13 mouse cellular contexts compared by ENCODE assay signal in genomic region chr14:103840436-103840835, GRCm38 (mm10). TPM values are rescaled to one million over a fixed set of nuclear protein-coding genes. Genes with fewer than 3 reads are reported as not detected.
DNase-seq lines count a peak whose midpoint lies in the region; ATAC-seq and TF ChIP-seq lines count a peak whose summit lies in the region.
"Had no signal": no experiment of that assay in that cellular context is flagged by ENCODE, and none has a peak within 500 bp of the region (broad histone marks: within the 10 kb centered on the region; RNA-seq: fewer than 3 reads in every experiment).

No protein-coding gene starts in this region.

- peak overlapping the region; percentile 30 to 55; a peak in 2 of 4 replicates for H3K27ac ChIP-seq in heart, embryonic 14.5 days (replicated peaks in 1 of 2; ENCODE audit: control insufficient read depth in 1 of 2, insufficient read depth in 1 of 2, low read depth in 2 of 2, low read length in 2 of 2)
- peak overlapping the region; percentile 44 for H3K27ac ChIP-seq in bone marrow macrophage, adult 2 months (ENCODE audit: insufficient read depth, low read depth, low read length)
- H3K27ac ChIP-seq in hindbrain, embryonic 13.5 days: no peak overlapping the region
- H3K27ac ChIP-seq in midbrain, embryonic 15.5 days: no peak overlapping the region
- H3K27ac ChIP-seq: embryonic facial prominence, embryonic 12.5 days had no signal

- no peak for TF ChIP-seq CTCF in bone marrow macrophage, adult 2 months (IDR thresholded peaks at IDR 0.05; ENCODE audit: low read depth, low read length)

- no peak for TF ChIP-seq POLR2A in bone marrow macrophage, adult 2 months (IDR thresholded peaks at IDR 0.05; ENCODE audit: borderline replicate concordance, low read depth, low read length)

- H3K36me3 ChIP-seq in heart, embryonic 14.5 days (ENCODE audit: control insufficient read depth, insufficient read depth, low read length): no peaks in the 10 kb centered on the region
- H3K36me3 ChIP-seq in hindbrain, embryonic 13.5 days: no peaks in the 10 kb centered on the region
- no peaks in the 10 kb centered on the region for H3K36me3 ChIP-seq in midbrain, embryonic 15.5 days (replicated peaks)
- H3K36me3 ChIP-seq: embryonic facial prominence, embryonic 12.5 days had no signal

- no peak for DNase-seq in heart, postnatal 4 days
- DNase-seq in right cerebral cortex, adult 2 months (ENCODE audit: low spot score in 2 of 2): no peak
- DNase-seq in thymus, postnatal 0 days (ENCODE audit: low spot score): no peak
- DNase-seq in embryo, embryonic 10 days (ENCODE audit: low spot score): no peak
- DNase-seq: kidney, postnatal 36 days; left cerebral cortex, postnatal 4 days; right cerebral cortex, postnatal 14 days; thymus, postnatal 14 days had no signal

- H3K27me3 ChIP-seq in heart, embryonic 14.5 days (ENCODE audit: control insufficient read depth, insufficient read depth, low read length): no peaks in the 10 kb centered on the region
- no peaks in the 10 kb centered on the region for H3K27me3 ChIP-seq in hindbrain, embryonic 13.5 days
- H3K27me3 ChIP-seq in midbrain, embryonic 15.5 days (replicated peaks): no peaks in the 10 kb centered on the region

- no peak for ATAC-seq in heart, embryonic 14.5 days (ENCODE audit: insufficient number of reproducible peaks, insufficient read depth, low FRiP score, low read depth)
- no peak for ATAC-seq in hindbrain, embryonic 13.5 days (ENCODE audit: low FRiP score)
- no peak for ATAC-seq in midbrain, embryonic 15.5 days (replicated peaks)

- H3K9me3 ChIP-seq in heart, embryonic 14.5 days (ENCODE audit: control insufficient read depth, low read length): no peaks in the 10 kb centered on the region
- H3K9me3 ChIP-seq in hindbrain, embryonic 13.5 days: no peaks in the 10 kb centered on the region
- no peaks in the 10 kb centered on the region for H3K9me3 ChIP-seq in midbrain, embryonic 15.5 days
- H3K9me3 ChIP-seq: embryonic facial prominence, embryonic 12.5 days had no signal

- H3K9ac ChIP-seq in heart, embryonic 14.5 days (ENCODE audit: low read length): peak overlapping the region; percentile 57
- H3K9ac ChIP-seq in hindbrain, embryonic 13.5 days: no peak overlapping the region
- no peak overlapping the region for H3K9ac ChIP-seq in midbrain, embryonic 15.5 days
- H3K9ac ChIP-seq: embryonic facial prominence, embryonic 12.5 days had no signal

- H3K4me2 ChIP-seq in heart, embryonic 14.5 days (ENCODE audit: low read length): peak overlapping the region; percentile 85
- H3K4me2 ChIP-seq in hindbrain, embryonic 13.5 days: peak overlapping the region; percentile 98
- H3K4me2 ChIP-seq in midbrain, embryonic 15.5 days: peak overlapping the region; percentile 99; the same call in 1 of the 2 replicates
- H3K4me2 ChIP-seq: embryonic facial prominence, embryonic 12.5 days had no signal

- H3K4me3 ChIP-seq in heart, embryonic 14.5 days (ENCODE audit: control insufficient read depth in 1 of 2, insufficient read depth in 1 of 2, low read depth in 1 of 2, low read length in 2 of 2): peak overlapping the region in 1 of 2 experiments; percentile 53; a peak in 2 of 4 replicates
- H3K4me3 ChIP-seq in bone marrow macrophage, adult 2 months (ENCODE audit: insufficient read depth, low read length): no peak overlapping the region
- H3K4me3 ChIP-seq in hindbrain, embryonic 13.5 days: peak overlapping the region; percentile 59
- no peak overlapping the region for H3K4me3 ChIP-seq in midbrain, embryonic 15.5 days
- H3K4me3 ChIP-seq: embryonic facial prominence, embryonic 12.5 days had no signal

- 70% methylated on average over 2 of the region's 2 CpGs for WGBS in heart, embryonic 14.5 days
- WGBS in hindbrain, embryonic 13.5 days: 63% methylated on average over 2 of the region's 2 CpGs
- 87% methylated on average over 2 of the region's 2 CpGs for WGBS in midbrain, embryonic 15.5 days

- peaks cover 0 to 6% of the 10 kb centered on the region in 2 experiments; a peak in 2 of 4 replicates for H3K4me1 ChIP-seq in heart, embryonic 14.5 days (ENCODE audit: control insufficient read depth in 2 of 2, insufficient read depth in 2 of 2, low read length in 2 of 2)
- H3K4me1 ChIP-seq in bone marrow macrophage, adult 2 months (ENCODE audit: control insufficient read depth, insufficient read depth, low read length): peaks cover 19% of the 10 kb centered on the region
- H3K4me1 ChIP-seq in hindbrain, embryonic 13.5 days (replicated peaks): peaks cover 19% of the 10 kb centered on the region
- peaks cover 19% of the 10 kb centered on the region for H3K4me1 ChIP-seq in midbrain, embryonic 15.5 days

RNA-seq across cellular contexts. Expression of gene Ednrb, which starts 3.8 kb away (rescaled TPM):
- 107 and 114 TPM in 2 replicates for polyA plus RNA-seq in heart, embryonic 14.5 days (2014; fragmentation: Nextera tagmentation; extraction: Ambion mirVana)
- 10 to 100 TPM; 38.1 to 42.6 TPM for total RNA-seq in heart, postnatal 4 days (2021)
- 2.2 and 2.5 TPM in 2 replicates for polyA plus RNA-seq in bone marrow macrophage, adult 2 months (2012; ENCODE audit: insufficient read depth, insufficient read length, missing spikeins)
- 134 and 147 TPM in 2 replicates for polyA plus RNA-seq in hindbrain, embryonic 13.5 days (2015; fragmentation: Nextera tagmentation; extraction: Ambion mirVana)
- polyA plus RNA-seq in midbrain, embryonic 15.5 days (2015; fragmentation: Nextera tagmentation; extraction: Ambion mirVana): 84.8 and 94.4 TPM in 2 replicates
- 13.3 and 14.0 TPM in 2 replicates for polyA plus RNA-seq in thymus, postnatal 0 days (2015; fragmentation: Nextera tagmentation; extraction: Ambion mirVana)

Comparison
In these comparisons a context has a peak if more than half of its experiments do, and no peak if none do; other contexts are left out.
1. H3K27ac ChIP-seq: peak in heart, embryonic 14.5 days (2 of 2) and bone marrow macrophage, adult 2 months (single experiment); none in hindbrain, embryonic 13.5 days (single experiment) and midbrain, embryonic 15.5 days (single experiment).
2. Peak in every context shown above with its lines, with median percentiles within 50 percentile points of each other: H3K4me2 ChIP-seq.